Mouse (Mus musculus) forebrain, embryonic 15.5 days (tissue): ENCODE data around the gene Grk2. TPM values are rescaled to one million over a fixed set of nuclear protein-coding genes. Genes with fewer than 3 reads are reported as not detected.

Experiments
- microRNA-seq: library from miRNA; unstranded; fragments of <30 nt; microRNA quantifications from one replicate; pipeline ENCODE4, GENCODE M21; 2016
- polyA plus RNA-seq: library from polyadenylated mRNA; unstranded; fragments of >200 nt; fragmentation: Nextera tagmentation; extraction: Ambion mirVana; gene quantifications from 2 replicates; pipeline ENCODE4 v1.2.1, GENCODE M21; 2015

The Grk2 gene
- polyA plus RNA-seq, 1 experiment from 2014 or later = 20.5 TPM

Small RNA genes lying within 50 kb of the gene (microRNA-seq; reads per million reads assigned to microRNA genes)
- not detected for gene Mir6985

Other genes with a start within 250 kb of the Grk2 start
- not detected in 2 replicates for gene Gstp3, start 246.7 kb downstream of the Grk2 start, polyA plus RNA-seq
- gene Cabp2, start 224.6 kb downstream of the Grk2 start, polyA plus RNA-seq = not detected in 2 replicates
- gene Cdk2ap2, start 209.0 kb downstream of the Grk2 start, polyA plus RNA-seq = 82.1 and 83.2 TPM in 2 replicates
- gene Pitpnm1, start 206.2 kb downstream of the Grk2 start, polyA plus RNA-seq = 40.7 and 47.2 TPM in 2 replicates
- gene Aip, start 180.4 kb downstream of the Grk2 start, polyA plus RNA-seq = 90.1 and 92.5 TPM in 2 replicates
- not detected in 2 replicates for gene Gpr152, start 166.4 kb downstream of the Grk2 start, polyA plus RNA-seq
- 0.10 and 0.15 TPM in 2 replicates for gene Cabp4, start 162.2 kb downstream of the Grk2 start, polyA plus RNA-seq
- 144 and 145 TPM in 2 replicates for gene Coro1b, start 157.6 kb downstream of the Grk2 start, polyA plus RNA-seq
- 0.59 and 1.1 TPM in 2 replicates for gene Ptprcap, start 152.6 kb downstream of the Grk2 start, polyA plus RNA-seq
- gene Rps6kb2, start 142.9 kb downstream of the Grk2 start, polyA plus RNA-seq = 54.1 and 54.6 TPM in 2 replicates
- gene Carns1, start 130.7 kb downstream of the Grk2 start, polyA plus RNA-seq = 3.4 and 4.2 TPM in 2 replicates
- 0.70 and 0.86 TPM in 2 replicates for gene Tbc1d10c, start 114.9 kb downstream of the Grk2 start, polyA plus RNA-seq
- gene Ppp1ca, start 114.2 kb downstream of the Grk2 start, polyA plus RNA-seq = 560 and 578 TPM in 2 replicates
- gene Rad9a, start 104.6 kb downstream of the Grk2 start, polyA plus RNA-seq = 22.6 and 25.2 TPM in 2 replicates
- gene Clcf1, start 92.0 kb downstream of the Grk2 start, polyA plus RNA-seq = 0.39 and 0.43 TPM in 2 replicates
- gene AC109138.7, start 91.9 kb downstream of the Grk2 start, polyA plus RNA-seq = not detected in 2 replicates
- gene Pold4, start 74.3 kb downstream of the Grk2 start, polyA plus RNA-seq = 17.2 and 18.1 TPM in 2 replicates
- gene Ssh3, start 37.0 kb downstream of the Grk2 start, polyA plus RNA-seq = 5.2 and 6.7 TPM in 2 replicates
- 25.1 and 26.2 TPM in 2 replicates for gene Ankrd13d, start 23.1 kb downstream of the Grk2 start, polyA plus RNA-seq
- 40.3 and 43.3 TPM in 2 replicates for gene Kdm2a, start 92.1 kb upstream of the Grk2 start, polyA plus RNA-seq
- gene Rhod, start 133.2 kb upstream of the Grk2 start, polyA plus RNA-seq = 5.1 and 5.6 TPM in 2 replicates
- gene Syt12, start 171.2 kb upstream of the Grk2 start, polyA plus RNA-seq = 1.5 and 1.8 TPM in 2 replicates
- gene 2010003K11Rik, start 192.4 kb upstream of the Grk2 start, polyA plus RNA-seq = not detected in 2 replicates
- gene Pcx, start 204.2 kb upstream of the Grk2 start, polyA plus RNA-seq = 26.8 and 28.4 TPM in 2 replicates